Mouse (Mus musculus) embryo, embryonic 11 days (tissue): ENCODE data around the gene Casc4.
A peak's percentile ranks its signal among the peaks of the same experiment; 100 is the strongest.

Source experiments
- DNase-seq: peaks from one replicate; pipeline ENCODE4 v3.0.0-alpha.2; 2015

Casc4 gene

DNA sequence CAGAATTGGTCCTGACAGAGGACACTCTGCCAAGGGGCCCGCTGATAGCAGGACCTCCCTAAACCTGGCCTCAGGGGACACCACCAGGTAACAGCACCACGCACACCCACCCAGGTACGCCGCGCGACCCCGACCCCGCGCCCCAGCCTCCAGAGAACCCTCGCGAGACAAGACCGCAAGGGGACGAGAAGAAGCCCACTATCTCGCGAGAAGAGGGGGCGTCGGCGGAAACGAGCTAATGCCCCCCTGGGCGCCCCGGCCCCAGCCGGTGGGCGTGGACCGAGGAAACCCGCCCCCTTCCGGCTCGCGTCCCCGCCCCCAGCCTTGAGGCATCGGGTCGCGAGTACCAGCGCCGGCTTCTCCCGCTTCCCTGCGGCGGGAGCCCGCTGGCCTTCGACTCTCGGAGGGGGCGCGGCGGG, at the start of gene Casc4:
TSS of gene Casc4 (plus strand) at position 339 of the 419 bp plus-strand sequence.
- DNase-seq = peak; percentile 99

DNA sequence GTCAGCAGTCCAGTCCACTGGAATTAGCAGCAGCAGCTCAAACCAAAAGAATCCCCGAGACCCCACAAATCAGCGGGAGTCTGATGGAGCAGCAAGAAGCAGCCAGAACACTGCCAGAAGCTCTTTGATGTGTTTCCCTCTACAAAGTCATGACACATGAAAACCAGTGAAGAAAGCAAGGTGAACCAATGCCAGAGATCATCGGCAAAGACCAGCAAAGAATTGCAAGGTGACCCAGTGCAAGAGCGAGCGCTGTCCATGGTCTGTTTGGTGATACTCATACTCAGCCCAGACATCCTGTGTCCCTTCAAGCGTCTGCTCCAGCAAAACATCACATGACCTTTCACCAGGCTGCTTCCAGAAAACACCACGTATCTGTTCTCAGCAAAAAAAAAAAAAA, 45.0 kb upstream of the Casc4 start:
- DNase-seq = no peak

DNA sequence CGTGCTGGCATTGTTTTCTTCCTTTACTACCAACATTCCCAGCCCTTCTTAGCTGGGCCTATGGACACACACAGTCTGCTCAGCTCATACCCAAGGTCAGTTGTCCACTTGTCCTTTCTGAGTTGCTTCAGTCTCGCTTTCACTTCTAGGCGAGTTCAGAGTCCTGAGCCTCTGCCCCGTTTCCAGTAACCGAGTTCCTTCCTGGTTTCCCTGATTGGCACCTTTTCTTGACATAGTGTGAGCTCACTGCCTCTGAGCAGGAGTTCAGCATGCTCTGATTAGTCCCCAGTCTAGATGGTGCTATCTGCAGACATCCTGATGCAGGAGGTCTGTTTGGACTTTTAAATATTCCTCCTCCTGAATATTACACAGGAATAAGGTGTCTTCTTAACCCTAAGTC, 42.1 kb upstream of the Casc4 start:
- DNase-seq = no peak

DNA sequence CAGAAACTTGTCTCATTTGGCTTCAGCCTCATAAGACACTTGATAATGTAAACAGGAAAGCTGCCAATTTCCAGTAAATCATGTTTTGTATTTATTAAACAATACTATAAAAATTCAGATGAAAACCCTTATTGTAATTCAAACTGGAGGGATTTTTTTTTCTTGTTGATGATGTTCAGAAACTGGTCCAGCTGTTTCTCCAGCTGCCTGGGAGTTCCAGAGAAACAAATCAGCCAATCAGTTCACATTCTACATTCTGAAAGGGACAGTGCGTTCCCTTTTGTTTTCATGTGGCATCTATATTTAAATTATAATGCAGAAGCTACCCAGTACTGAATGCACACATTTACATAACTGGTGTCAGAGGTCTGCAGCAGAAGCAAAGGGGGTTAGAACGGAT, 40.6 kb upstream of the Casc4 start:
- no peak for DNase-seq

DNA sequence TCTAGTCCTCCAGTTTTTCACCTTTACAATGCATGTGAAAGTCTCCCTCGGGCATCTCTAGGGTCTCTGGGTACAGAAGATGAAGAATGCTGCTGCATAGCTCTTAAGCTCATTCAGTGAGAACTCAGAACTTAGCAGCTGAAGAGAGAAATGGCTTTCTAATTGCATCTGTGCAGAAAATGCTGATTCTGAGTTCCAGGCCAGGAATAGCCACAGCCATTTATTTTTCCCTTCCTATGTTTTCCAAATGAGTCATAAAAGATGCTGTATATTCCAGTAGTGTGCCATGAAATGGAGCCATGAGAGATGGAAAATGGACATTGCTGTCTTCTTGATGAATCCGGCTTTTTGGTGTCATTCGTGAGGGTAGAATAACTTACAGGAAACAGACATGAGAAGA, 38.4 kb upstream of the Casc4 start:
- DNase-seq = no peak

DNA sequence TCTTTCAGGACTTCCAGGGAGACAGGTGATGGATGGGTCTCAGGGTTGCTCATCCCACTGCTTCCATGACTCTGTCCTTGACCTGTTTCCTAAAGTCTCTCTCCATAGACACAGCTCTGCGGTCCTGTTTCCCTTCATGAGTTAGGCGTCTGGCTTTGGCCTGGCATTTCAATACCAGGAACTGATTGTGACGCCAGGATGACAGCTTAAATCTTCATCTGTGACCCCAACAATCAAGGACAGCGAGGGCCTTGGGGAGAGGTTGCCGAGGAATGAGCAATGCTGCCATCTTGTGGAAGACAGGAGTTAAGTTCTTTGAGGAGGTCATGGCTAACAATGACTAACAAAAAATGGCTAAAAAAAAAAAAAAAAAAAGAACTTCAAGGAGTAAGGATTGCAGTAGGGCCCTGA, 34.3 kb upstream of the Casc4 start:
- DNase-seq = peak; percentile 81

DNA sequence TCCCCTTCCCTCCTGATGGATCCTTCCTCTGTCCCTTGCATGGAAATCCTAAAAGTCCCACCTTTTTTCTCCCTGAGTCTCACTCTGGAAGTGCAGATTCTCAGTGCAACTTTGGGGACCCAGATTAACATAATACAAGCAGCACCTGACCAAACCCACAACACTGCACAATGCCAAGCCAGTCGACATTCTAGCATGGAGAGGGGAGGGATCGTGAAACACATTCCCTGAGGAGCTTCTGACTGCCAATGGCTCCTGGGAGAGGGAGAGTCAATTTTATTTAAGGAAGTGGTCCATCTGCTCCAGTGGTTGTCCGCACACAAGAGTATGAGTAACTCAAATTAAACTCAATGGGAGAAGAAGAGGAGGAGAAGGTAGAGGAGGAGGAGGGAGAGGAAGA, 31.8 kb upstream of the Casc4 start:
- no peak for DNase-seq

DNA sequence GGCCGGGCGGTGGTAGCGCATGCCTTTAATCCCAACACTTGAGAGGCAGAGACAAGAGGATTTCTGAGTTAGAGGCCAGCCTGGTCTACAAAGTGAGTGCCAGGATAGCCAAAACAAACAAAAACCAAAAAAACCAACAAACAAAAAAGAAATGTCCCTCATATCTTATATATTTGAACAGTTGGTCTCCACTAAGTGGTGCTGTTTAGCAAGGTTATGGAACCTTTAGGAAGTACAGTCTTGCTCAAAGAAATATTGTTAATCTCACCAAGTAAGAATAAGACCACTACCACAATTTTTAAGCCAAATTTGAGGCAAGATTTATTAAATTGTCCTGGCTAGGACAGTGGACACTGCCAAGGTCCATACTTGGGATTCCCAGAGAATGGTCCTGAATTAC, 25.3 kb upstream of the Casc4 start:
- no peak for DNase-seq

DNA sequence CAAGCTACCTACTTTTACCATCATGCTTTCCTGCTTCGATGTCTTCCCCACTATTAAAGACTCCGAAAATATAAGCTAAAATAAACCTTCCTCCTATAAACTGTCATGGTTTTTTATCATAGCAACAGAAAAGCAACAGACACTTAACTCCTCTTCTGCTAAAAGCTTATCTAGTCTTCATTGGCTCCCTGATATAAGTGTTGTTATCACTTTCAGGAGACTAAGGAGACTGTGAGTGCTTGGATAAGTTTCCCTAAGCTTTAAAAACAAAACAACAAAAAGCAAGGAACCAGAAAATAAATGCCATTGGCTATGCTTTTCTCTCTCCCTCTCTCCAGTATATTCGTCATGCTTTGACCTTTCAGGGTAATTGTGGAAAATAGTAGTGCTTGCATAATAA, 24.5 kb upstream of the Casc4 start:
- no peak for DNase-seq

DNA sequence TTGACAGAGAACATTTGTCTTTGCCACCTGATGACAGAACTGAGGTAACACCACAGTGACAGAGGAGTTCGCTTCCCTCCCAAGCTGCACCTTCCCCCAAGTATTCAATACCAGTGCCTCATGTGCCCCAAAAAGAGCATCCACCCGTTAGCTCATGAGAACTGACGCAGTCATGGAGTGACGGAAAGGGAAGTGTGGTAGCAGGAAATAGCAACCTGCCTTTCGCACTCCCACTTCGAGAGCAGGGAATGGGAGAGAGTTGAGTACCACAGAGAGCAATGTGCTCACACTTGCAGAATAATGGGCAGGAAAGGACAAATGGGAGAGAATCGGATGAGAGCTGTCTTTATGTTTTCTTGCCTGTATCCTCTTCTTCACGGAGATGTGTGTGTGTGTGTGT, 20.7 kb upstream of the Casc4 start:
- DNase-seq = no peak

DNA sequence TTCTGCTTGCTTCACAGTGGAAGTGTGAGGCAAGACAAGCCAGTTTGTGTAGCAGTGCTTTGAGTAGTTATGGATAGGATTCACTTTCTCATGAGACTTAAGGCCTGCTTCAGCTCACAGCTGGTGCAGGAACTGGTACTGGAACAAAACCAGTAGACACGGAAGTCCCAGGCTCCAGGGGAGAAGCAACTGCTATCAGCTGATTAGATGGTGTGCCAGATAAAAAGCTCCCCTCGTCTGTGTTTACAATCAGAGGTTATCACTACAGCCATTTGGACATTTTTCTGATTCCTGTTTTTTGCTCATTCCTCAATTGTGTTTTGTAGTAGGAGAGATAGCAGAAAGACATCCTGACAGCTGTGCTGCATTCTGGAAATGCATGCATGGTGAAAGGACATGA, 14.7 kb upstream of the Casc4 start:
- no peak for DNase-seq

DNA sequence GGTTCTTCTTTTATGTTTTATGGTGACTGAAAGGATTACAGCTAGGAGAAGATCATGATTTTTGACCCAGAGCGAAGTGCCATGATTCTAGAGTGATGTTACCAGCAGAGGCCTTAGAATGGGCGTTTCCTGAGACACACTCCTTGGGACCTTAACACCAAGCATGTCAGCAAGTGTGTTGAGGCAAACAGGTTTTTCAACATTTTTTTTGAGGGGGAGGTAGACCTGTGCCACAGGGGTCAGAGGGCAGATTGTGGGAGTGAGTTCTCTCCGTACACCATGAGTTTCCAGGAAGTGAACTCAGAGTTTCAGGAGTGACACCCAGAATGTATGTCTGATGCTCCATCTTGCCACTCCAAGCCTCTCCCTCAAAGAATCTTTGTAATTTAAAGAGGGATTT, 12.8 kb upstream of the Casc4 start:
- DNase-seq = no peak

DNA sequence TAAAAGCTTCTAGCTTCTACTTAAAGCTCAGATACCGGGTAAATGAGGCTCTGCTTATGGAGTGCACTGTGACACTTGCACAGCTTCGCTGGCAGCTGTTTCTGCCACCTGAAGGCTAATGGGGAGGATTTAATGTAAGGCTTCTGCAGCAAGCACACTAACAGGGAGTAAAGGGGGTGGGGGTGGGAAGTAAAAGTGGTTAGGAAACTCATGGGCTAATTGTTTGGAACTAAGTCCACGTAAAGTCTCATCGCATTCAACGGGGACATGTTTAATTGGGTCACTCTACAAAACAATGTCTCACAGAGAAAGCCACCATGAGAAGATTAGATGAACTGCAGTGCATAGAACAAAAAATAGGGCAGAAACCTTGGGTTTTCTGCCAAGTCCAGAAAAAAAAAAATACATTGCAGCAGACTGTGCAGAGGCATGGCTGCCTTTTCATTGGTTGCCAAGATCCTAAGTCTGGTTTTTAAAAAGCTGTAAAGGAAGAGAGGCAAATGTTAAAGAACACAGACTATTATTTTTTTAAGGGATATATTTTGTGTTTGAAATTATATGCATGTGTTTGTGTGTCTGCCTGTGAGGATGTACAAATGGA, 7.3 kb upstream of the Casc4 start:
- no peak for DNase-seq

DNA sequence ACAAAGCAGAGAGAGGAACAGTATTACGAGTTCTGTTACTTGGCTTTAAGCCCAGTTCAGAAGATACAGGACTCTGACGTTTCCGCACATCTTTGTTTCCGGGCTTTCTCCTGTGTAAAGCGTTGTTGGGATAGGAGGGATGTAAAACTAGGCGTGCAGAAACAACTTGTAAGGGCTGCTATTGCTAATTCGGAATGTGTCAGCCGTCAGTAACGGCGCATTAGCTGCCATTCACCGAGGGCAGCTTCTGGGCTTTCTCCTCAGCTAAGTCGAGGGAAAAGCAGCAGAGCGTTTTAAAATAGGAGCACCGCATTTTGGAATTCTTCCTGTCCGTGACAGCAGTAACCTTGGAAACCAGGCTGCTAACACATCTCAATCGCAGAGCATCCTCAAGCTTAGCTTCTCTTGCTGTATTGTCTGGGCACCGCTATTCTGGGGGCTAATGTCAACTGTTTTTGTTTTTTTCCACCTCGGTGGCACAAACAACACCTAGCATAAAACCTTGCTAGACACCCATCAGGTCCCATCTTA, 634 bp upstream of the Casc4 start:
- peak; percentile 71 for DNase-seq

DNA sequence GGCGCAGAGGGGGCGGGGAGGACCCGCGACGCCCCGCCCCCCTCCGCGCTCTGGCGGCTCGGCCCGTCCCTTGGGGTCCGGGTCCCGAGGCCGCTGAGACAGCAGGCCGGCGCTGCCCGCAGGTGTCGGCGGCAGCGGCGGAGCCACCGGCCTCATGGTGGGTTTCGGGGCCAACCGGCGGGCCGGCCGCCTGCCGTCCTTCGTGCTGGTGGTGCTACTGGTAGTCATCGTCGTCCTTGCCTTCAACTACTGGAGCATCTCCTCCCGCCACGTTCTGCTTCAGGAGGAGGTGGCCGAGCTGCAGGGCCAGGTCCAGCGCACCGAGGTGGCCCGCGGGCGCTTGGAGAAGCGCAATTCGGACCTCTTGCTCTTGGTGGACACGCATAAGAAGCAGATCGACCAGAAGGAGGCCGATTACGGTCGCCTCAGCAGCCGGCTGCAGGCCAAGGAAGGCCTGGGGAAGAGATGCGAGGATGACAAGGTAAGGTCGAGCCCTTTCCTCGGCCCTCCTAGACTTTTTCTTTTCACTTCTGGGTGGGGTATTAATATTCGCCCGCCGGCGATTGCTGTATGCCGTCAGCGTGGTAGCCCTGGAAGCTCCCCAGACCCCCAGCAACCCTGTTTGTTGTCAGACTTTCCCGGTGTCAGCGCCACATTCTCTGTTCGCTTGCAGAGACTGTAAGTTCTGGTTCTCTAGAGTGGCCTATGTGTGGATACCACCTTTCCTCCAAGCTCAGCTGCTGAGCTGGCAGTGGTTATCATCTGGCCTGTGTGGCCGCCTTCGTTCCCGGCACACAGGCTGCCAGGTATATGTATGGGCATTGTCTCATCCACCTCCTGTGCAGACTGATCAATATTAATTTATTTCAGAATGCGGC, 520 bp downstream of the Casc4 start:
- DNase-seq = no peak

DNA sequence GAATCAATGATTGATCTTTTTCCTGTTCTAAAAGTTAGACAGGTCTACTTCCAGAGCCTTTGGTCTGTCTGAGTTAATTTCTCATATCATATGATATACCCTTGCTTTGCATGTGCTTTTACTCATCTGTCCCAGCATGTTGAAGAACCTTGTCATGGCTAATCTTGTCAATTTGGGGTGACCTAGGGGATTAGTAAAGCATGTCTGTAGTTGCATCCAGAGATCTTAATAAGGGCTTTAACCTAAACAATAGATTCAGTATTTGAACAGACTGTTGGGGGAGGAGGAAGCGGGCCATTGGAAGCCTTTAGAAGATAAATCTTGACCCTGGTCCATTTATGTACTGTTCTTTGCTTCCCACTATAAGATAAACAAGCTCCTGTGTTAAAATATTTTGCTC, 12.7 kb downstream of the Casc4 start:
- no peak for DNase-seq

DNA sequence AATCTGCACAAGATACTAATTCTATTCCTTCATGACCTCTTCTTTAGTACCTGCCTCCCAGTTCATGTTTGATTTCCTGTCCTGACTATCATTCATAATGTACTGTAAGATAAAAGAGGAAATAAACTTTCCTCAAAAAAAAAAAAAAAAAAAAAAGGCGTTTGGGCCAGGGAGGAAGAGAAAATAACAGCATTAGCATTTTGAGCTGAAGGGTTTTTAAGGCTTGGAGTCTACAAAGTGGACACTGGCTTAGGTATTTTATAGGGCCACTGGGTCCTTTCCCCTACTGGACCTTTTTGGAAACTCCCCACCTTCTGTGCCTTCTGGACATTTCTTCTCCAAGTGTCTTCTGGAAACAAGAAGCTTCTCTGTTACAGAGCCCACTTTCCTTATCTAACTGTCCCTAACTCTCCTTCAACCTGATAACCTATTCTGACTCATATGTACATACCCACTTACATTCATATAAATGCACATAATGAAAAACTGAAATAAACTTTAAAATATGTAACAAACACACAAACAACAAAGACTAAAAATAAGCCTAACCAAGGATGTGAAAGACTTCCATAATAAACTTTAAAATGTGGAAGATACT, 18.8 kb downstream of the Casc4 start:
- DNase-seq = no peak

DNA sequence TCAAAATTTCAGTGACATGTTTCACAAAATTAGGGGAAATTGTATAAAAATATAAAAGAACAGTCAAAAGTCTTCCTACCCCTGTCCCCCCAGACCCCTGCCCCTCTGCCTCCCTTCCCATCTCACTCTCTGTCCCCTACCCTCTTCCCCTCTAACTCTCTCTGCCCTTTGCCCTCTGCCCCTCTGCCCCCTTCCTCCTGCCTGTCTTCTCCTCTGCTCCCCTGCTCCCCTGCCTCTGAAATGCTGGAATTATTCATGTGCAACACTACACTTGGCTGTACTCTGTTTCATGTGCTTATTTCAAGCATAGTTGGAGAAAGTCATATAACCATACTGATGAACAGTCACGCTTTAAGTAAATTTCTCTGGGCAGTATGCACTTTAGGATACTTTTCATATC, 19.6 kb downstream of the Casc4 start:
- DNase-seq = no peak

DNA sequence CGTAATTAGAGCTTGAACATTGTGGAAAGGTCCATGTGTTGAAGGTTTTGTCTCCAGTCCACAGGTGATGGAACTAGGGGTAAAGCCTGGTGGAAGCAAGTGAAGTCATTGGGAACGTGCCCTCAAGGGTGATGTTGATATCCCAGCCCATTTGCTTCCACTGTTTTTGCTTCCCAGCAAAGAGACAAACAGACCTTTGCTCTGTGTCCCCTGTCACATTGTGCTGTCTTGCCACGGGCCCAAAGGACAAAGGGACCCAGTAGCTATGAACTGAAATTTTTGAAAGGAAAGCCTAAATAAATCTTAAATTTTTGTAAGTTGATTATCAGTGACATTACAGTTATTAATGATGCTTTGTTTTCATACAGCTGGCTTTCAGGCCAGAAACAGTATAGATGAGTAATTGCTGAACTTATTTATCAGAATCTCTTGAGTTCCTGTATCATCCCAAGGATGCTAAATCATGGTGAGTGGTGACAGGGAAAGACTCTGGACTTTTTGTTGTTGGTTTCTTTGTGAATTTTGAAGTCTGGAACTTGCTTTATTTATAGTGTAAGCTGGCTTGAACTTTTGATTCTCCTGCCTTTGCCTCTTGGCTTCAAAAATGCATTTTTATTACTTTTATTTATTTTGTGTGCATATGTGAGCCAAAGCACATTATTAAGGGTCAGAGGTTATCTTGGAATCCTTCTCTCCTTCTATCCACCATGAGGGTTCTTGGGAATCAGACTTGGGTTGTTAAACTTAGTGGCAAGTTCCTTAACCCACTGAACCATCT, 22.1 kb downstream of the Casc4 start:
- no peak for DNase-seq

DNA sequence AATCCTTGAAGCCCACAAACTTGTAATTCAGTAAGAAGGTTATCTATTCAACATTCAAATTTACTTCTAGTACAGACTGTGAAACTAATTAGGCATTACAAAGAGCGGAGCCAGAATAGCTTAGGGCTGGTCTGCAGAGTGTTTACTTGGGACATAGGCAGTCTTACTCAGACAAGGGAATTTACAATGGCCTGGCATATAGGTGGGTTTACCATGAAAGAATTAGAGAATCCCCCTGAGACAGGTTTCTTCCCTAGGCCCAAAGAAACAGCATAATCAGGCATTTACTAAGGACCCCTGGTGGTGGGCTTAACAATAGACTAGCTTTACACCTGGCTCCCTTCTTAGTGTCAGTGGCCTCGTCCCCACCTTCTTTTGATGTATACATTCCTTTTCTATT, 28.5 kb downstream of the Casc4 start:
- DNase-seq = no peak

DNA sequence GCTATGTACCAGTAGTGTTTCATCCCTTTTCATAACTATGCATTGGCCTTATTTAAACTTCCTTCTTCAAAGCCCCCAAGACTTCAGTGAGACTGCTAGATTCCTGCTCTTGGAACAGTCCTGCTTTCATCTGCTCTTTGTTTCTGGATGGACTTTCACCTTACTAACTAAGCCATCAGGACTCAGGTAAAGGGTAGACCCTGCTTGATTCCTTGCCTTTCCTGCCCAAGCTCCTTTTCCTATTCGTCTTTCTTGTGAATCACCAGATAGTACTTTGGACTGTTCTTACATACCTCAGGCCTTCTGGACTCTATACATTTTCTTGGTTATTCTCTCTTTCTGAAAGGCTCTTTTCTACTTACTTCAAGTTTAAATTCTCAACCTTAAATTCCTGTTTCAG, 30.1 kb downstream of the Casc4 start:
- no peak for DNase-seq

DNA sequence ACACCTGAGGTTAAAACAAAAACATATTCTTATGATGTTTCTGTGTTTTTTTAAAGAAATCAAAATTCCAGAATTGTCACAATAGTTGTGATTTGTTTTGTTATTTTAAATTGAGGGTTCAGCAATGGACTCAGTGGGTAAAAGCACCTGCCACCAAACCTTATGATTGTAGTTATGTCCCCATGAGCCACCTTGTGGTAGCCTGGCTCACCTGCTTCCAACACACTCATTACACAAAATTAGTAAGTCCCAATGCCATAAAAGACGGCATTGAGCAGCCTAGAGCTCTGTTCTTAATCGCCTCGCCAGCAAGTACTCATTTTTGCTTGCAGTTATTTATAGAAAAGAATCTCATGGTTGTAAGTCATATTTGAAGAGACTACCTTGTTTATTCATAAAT, 43.2 kb downstream of the Casc4 start:
- DNase-seq = peak; percentile 2
